Mouse (Mus musculus) intestine, postnatal 0 days (tissue): ENCODE results near the gene Lsm12. TPM values are rescaled to one million over a fixed set of nuclear protein-coding genes. Genes with fewer than 3 reads are reported as not detected.

Source experiments
- ATAC-seq: fragments of 200-750 bp; cut with Nextera tagmentation; 2 replicates; pipeline ENCODE4 v1.8.0; 2017; ENCODE audit warnings: mild to moderate bottlenecking, moderate TSS enrichment, moderate library complexity
- H3K27ac ChIP-seq: fragments of 300-500 bp; sonication (generic); 2 replicates; pipeline ENCODE4 v1.5.1; 2014; ENCODE audit warnings: mild to moderate bottlenecking, low read depth, low read length, moderate library complexity
- H3K27me3 ChIP-seq: fragments of 300-500 bp; sonication (generic); replicated peaks from 2 replicates; pipeline ENCODE4 v1.6.1; 2014; ENCODE audit warnings: low read length, mixed read lengths; ENCODE audit not compliant: control insufficient read depth, insufficient read depth
- H3K36me3 ChIP-seq: fragments of 300-500 bp; sonication (generic); 2 replicates; pipeline ENCODE4 v1.6.1; 2014; ENCODE audit warnings: mild to moderate bottlenecking, moderate library complexity; ENCODE audit not compliant: control insufficient read depth, insufficient read depth
- H3K4me1 ChIP-seq: fragments of 300-500 bp; sonication (generic); replicated peaks from 2 replicates; pipeline ENCODE4 v1.6.1; 2014; ENCODE audit warnings: antibody characterized with exemption, low read length, mixed read lengths; ENCODE audit not compliant: control insufficient read depth, insufficient read depth
- H3K4me2 ChIP-seq: fragments of 300-500 bp; sonication (generic); replicated peaks from 2 replicates; pipeline ENCODE4 v1.6.1; 2014; ENCODE audit warnings: low read depth, mild to moderate bottlenecking, moderate library complexity
- H3K4me3 ChIP-seq: fragments of 300-500 bp; sonication (generic); 2 replicates; pipeline ENCODE4 v1.5.1; 2014; ENCODE audit warnings: low read depth, low read length
- H3K9ac ChIP-seq: fragments of 300-500 bp; sonication (generic); 2 replicates; pipeline ENCODE4 v1.6.1; 2014; ENCODE audit warnings: mild to moderate bottlenecking, low read depth, low read length
- H3K9me3 ChIP-seq: fragments of 300-500 bp; sonication (generic); 2 replicates; pipeline ENCODE4 v1.6.1; 2016; ENCODE audit warnings: mixed run types; ENCODE audit not compliant: control insufficient read depth
- CTCF ChIP-seq: sonication (generic); IDR thresholded peaks from 2 replicates; pipeline ENCODE4 v1.5.1; 2016; ENCODE audit warnings: low read depth, mild to moderate bottlenecking, control low read depth, antibody characterized with exemption, moderate library complexity
- WGBS: fragments of 180-500 bp; shearing (Covaris S2); extraction: QIAGEN DNeasy Blood & Tissue Kit; methylation state at CpG from one replicate; pipeline ENCODE4 v1.1.7; 2014; 5-methylcytosine and 5-hydroxymethylcytosine counted together
- polyA plus RNA-seq: library from polyadenylated mRNA; unstranded; fragments of >200 nt; fragmentation: Nextera tagmentation; extraction: Ambion mirVana; gene quantifications from 2 replicates; pipeline ENCODE4 v1.2.1, GENCODE M21; 2015

Gene Lsm12
- polyA plus RNA-seq, 1 experiment from 2014 or later, result 103 TPM

GRCm38 (mm10) chr11:102221243-102221953 is 36.3 kb upstream of the Lsm12 start:
- 82% methylated on average over 8 of the region's 8 CpGs for WGBS
- Histone ChIP-seq H3K9ac (no peak overlapping the region), H3K27ac (no peak overlapping the region), H3K4me1 (peaks cover 29% of the 10 kb centered on the region), H3K36me3 (peaks cover 7% of the 10 kb centered on the region; the same call in 1 of the 2 replicates), H3K4me2 (no peak overlapping the region), H3K27me3 (no peaks in the 10 kb centered on the region), H3K4me3 (no peak overlapping the region), H3K9me3 (no peaks in the 10 kb centered on the region)
- no peak for TF ChIP-seq CTCF
- ATAC-seq, result no peak

DNA sequence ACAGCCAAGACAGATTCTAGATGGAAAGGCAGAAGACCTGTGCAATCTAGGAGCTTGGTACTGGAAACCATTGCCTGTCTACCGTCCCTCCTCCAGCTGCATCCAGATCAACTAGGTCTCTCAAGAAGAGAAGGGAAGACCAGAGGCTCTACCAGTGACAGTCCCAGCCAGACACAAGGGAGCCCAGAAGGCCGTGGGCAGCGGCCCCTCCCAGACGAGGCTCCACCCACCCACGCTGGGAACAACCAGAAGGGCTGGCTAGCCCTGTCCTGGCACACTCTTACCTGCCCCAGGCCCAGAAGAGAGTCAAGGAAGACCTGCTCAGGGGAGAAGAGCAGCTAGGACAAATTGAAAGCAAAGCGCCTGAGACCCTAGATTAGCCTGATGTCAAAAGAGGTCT is 35.4 kb upstream of the Lsm12 start:
- TF ChIP-seq CTCF, result no peak
- Histone ChIP-seq H3K27me3 (no peaks in the 10 kb centered on the region), H3K27ac (no peak overlapping the region; the same call in 1 of the 2 replicates), H3K4me3 (no peak overlapping the region), H3K9me3 (no peaks in the 10 kb centered on the region), H3K4me2 (no peak overlapping the region), H3K36me3 (peaks cover 5% of the 10 kb centered on the region; the same call in 1 of the 2 replicates), H3K4me1 (peaks cover 36% of the 10 kb centered on the region), H3K9ac (no peak overlapping the region)
- no peak for ATAC-seq
- WGBS, result 50% methylated on average over 6 of the region's 6 CpGs

- ATAC-seq, result no peak
- no peak for TF ChIP-seq CTCF
- Histone ChIP-seq H3K4me1 (peaks cover 36% of the 10 kb centered on the region), H3K9ac (no peak overlapping the region), H3K36me3 (peaks cover 2% of the 10 kb centered on the region; the same call in 1 of the 2 replicates), H3K4me3 (no peak overlapping the region), H3K27me3 (no peaks in the 10 kb centered on the region), H3K4me2 (no peak overlapping the region), H3K27ac (0 out of 2 replicates have a peak overlapping the region, but pooled peaks have one; percentile 75), H3K9me3 (no peaks in the 10 kb centered on the region)
- WGBS, result 45% methylated on average over 4 of the region's 4 CpGs
Observed at GRCm38 (mm10) chr11:102219994-102220346, 34.9 kb upstream of the Lsm12 start.

DNA sequence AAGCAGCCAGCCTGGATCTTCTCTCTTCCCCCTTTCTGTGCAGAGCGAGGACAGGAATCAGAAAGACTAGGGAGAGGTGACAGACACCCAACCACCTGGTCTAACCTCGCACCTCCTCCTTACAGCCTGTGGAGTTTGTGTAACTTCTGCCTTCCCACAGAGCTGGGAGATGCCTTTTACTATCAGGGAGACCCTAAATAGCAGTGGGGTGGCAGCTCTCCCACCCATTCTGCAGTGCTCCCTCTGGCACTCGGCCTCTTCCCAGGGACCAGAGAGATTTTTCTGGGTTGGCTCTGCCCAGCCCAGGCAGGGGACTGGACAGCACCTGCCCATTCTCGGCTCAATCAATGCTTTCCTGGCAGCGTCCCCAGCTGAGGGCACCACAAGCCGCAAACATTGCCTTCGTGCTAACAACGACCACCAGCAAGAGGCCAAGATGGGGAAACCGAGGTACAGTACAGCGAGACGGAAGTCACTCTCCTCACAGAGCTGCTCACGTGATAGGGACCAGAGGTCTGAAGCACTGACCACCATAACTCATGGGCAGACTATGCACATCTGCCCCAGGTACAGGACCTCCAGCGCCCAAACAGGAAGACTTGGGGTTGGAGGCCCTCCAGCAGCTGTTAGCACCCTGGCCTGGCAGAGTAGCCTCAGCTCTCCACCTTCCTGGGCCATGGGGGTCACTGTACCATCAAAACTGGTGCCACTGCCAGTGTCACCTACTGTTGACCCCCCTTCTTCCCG is 34.3 kb upstream of the Lsm12 start:
- 0 out of 2 replicates have a peak overlapping the region, but pooled peaks have one; percentile 45 for H3K9ac ChIP-seq

GRCm38 (mm10) chr11:102218783-102219182 is 33.7 kb upstream of the Lsm12 start:
- Histone ChIP-seq H3K4me3 (peak overlapping the region; percentile 42), H3K9me3 (no peaks in the 10 kb centered on the region), H3K27me3 (no peaks in the 10 kb centered on the region), H3K4me2 (peak overlapping the region; percentile 79), H3K36me3 (peaks cover 2% of the 10 kb centered on the region; the same call in 1 of the 2 replicates), H3K27ac (peak overlapping the region; percentile 75), H3K9ac (peak overlapping the region; percentile 45), H3K4me1 (peaks cover 38% of the 10 kb centered on the region)
- 0% methylated on average over 7 of the region's 10 CpGs for WGBS
- ATAC-seq, result peak; percentile 83
- peak; percentile 33; the same call in 1 of the 2 replicates for TF ChIP-seq CTCF

More for the DNA sequence above, 34.3 kb upstream of the Lsm12 start:
- Histone ChIP-seq H3K4me2 (peak overlapping the region; percentile 79), H3K27me3 (no peaks in the 10 kb centered on the region), H3K36me3 (peaks cover 2% of the 10 kb centered on the region; the same call in 1 of the 2 replicates), H3K4me3 (peak overlapping the region; percentile 42; the same call in 1 of the 2 replicates), H3K27ac (peak overlapping the region; percentile 75), H3K9me3 (no peaks in the 10 kb centered on the region), H3K4me1 (peaks cover 36% of the 10 kb centered on the region)
- 50% methylated on average over 14 of the region's 14 CpGs for WGBS
- ATAC-seq, result no peak
- no peak for TF ChIP-seq CTCF

GRCm38 (mm10) chr11:102217876-102218430 is 32.9 kb upstream of the Lsm12 start:
- no peak for ATAC-seq
- Histone ChIP-seq H3K36me3 (peaks cover 2% of the 10 kb centered on the region; the same call in 1 of the 2 replicates), H3K9me3 (no peaks in the 10 kb centered on the region), H3K4me3 (peak overlapping the region; percentile 42), H3K27me3 (no peaks in the 10 kb centered on the region), H3K27ac (peak overlapping the region; percentile 75), H3K4me2 (peak overlapping the region; percentile 79), H3K4me1 (peaks cover 43% of the 10 kb centered on the region), H3K9ac (peak overlapping the region; percentile 45)
- TF ChIP-seq CTCF, result no peak
- 48% methylated on average over 7 of the region's 7 CpGs for WGBS
